Mouse (Mus musculus) liver, postnatal 0 days (tissue): ENCODE measurements around the gene Sag.

ENCODE experiments used
- CTCF ChIP-seq: sonication (generic); IDR thresholded peaks from 2 replicates; pipeline ENCODE4 v1.5.1; 2016; ENCODE audit warnings: antibody characterized with exemption, low read depth
- EP300 ChIP-seq: IDR thresholded peaks from 2 replicates; pipeline ENCODE4 v1.6.1; 2016; ENCODE audit warnings: antibody characterized with exemption, low read depth, mild to moderate bottlenecking

- TF ChIP-seq EP300 = no peak
- TF ChIP-seq CTCF = no peak
These were observed 5.2 kb upstream of the Sag start for GRCm38 (mm10) chr1:87798306-87798705.
